Mouse (Mus musculus) limb, embryonic 11.5 days (tissue): ENCODE measurements around the gene Dip2c. TPM values are rescaled to one million over a fixed set of nuclear protein-coding genes. Genes with fewer than 3 reads are reported as not detected.

Experiments used
- ATAC-seq: fragments of 200-750 bp; cut with Nextera tagmentation; 2 replicates; pipeline ENCODE4 v1.8.0; 2017; ENCODE audit warnings: low read depth; ENCODE audit not compliant: insufficient number of reproducible peaks, low FRiP score, low TSS enrichment
- DNase-seq: peaks from one replicate; pipeline ENCODE4 v3.0.0-alpha.2; 2015; ENCODE audit warnings: low spot score
- H3K27ac ChIP-seq: fragments of 300-500 bp; sonication (generic); replicated peaks from 2 replicates; pipeline ENCODE4 v1.5.1; 2014; ENCODE audit warnings: low read depth, mild to moderate bottlenecking, low read length
- H3K27me3 ChIP-seq: fragments of 300-500 bp; sonication (generic); 2 replicates; pipeline ENCODE4 v1.6.1; 2014; ENCODE audit warnings: mild to moderate bottlenecking, low read length, mixed read lengths; ENCODE audit not compliant: control insufficient read depth, insufficient read depth
- H3K36me3 ChIP-seq: fragments of 300-500 bp; sonication (generic); 2 replicates; pipeline ENCODE4 v1.6.1; 2014; ENCODE audit warnings: mild to moderate bottlenecking, low read length, moderate library complexity, mixed read lengths; ENCODE audit not compliant: control insufficient read depth, insufficient read depth
- H3K4me1 ChIP-seq: fragments of 300-500 bp; sonication (generic); 2 replicates; pipeline ENCODE4 v1.6.1; 2014; ENCODE audit warnings: low read length, mixed read lengths; ENCODE audit not compliant: control insufficient read depth, insufficient read depth
- H3K4me2 ChIP-seq: fragments of 300-500 bp; sonication (generic); 2 replicates; pipeline ENCODE4 v1.6.1; 2014; ENCODE audit warnings: low read depth, mild to moderate bottlenecking, moderate library complexity; ENCODE audit not compliant: severe bottlenecking
- H3K4me3 ChIP-seq: fragments of 300-500 bp; sonication (generic); 2 replicates; pipeline ENCODE4 v1.5.1; 2014; ENCODE audit warnings: low read depth, low read length
- H3K9ac ChIP-seq: fragments of 300-500 bp; sonication (generic); 2 replicates; pipeline ENCODE4 v1.6.1; 2014; ENCODE audit warnings: mild to moderate bottlenecking, low read length
- H3K9me3 ChIP-seq: fragments of 300-500 bp; sonication (generic); 2 replicates; pipeline ENCODE4 v1.6.1; 2016; ENCODE audit warnings: low read length; ENCODE audit not compliant: control insufficient read depth
- WGBS: fragments of 180-500 bp; shearing (Covaris S2); extraction: QIAGEN DNeasy Blood & Tissue Kit; methylation state at CpG from one replicate; pipeline ENCODE4 v1.1.7; 2014; 5-methylcytosine and 5-hydroxymethylcytosine counted together
- polyA plus RNA-seq: library from polyadenylated mRNA; unstranded; fragments of >200 nt; fragmentation: Nextera tagmentation; extraction: Ambion mirVana; gene quantifications from 2 replicates; pipeline ENCODE4 v1.2.1, GENCODE M21; 2014

Dip2c gene
- polyA plus RNA-seq, 1 experiment from 2014 or later: 5.5 TPM

GRCm38 (mm10) chr13:9683280-9683679 is 407.0 kb downstream of the Dip2c start:
- H3K4me3 ChIP-seq: no peak overlapping the region
- ATAC-seq (no peak), DNase-seq (no peak)
- no peaks in the 10 kb centered on the region for H3K27me3 ChIP-seq
- 90% methylated on average over 4 of the region's 4 CpGs for WGBS
- H3K27ac ChIP-seq: no peak overlapping the region
- H3K4me1 ChIP-seq: no peaks in the 10 kb centered on the region
- peaks cover 18% of the 10 kb centered on the region for H3K36me3 ChIP-seq
- H3K9me3 ChIP-seq: no peaks in the 10 kb centered on the region
- H3K9ac ChIP-seq: no peak overlapping the region
- no peak overlapping the region for H3K4me2 ChIP-seq

- DNase-seq (no peak), ATAC-seq (no peak)
- Histone ChIP-seq H3K36me3 (peaks cover 25% of the 10 kb centered on the region), H3K4me3 (no peak overlapping the region), H3K4me1 (no peaks in the 10 kb centered on the region), H3K27me3 (no peaks in the 10 kb centered on the region), H3K9me3 (no peaks in the 10 kb centered on the region), H3K9ac (no peak overlapping the region), H3K4me2 (no peak overlapping the region), H3K27ac (no peak overlapping the region)
- whole genome bisulfite sequencing: 98% methylated on average over 11 of the region's 11 CpGs
These were observed 408.0 kb downstream of the Dip2c start for GRCm38 (mm10) chr13:9684153-9684923.

GRCm38 (mm10) chr13:9686261-9686660 is 409.9 kb downstream of the Dip2c start:
- H3K4me1 ChIP-seq: no peaks in the 10 kb centered on the region
- no peak overlapping the region for H3K4me2 ChIP-seq
- H3K9ac ChIP-seq: no peak overlapping the region
- DNase-seq (no peak), ATAC-seq (no peak)
- peaks cover 28% of the 10 kb centered on the region for H3K36me3 ChIP-seq
- 93% methylated on average over 7 of the region's 7 CpGs for WGBS
- no peaks in the 10 kb centered on the region for H3K9me3 ChIP-seq
- no peak overlapping the region for H3K4me3 ChIP-seq
- H3K27me3 ChIP-seq: no peaks in the 10 kb centered on the region
- no peak overlapping the region for H3K27ac ChIP-seq

- Histone ChIP-seq H3K4me3 (no peak overlapping the region), H3K36me3 (peaks cover 28% of the 10 kb centered on the region), H3K9ac (no peak overlapping the region), H3K27me3 (no peaks in the 10 kb centered on the region), H3K4me2 (no peak overlapping the region), H3K27ac (no peak overlapping the region), H3K4me1 (no peaks in the 10 kb centered on the region), H3K9me3 (no peaks in the 10 kb centered on the region)
- 93% methylated on average over 10 of the region's 11 CpGs for WGBS
- ATAC-seq (no peak), DNase-seq (no peak)
These were observed 410.4 kb downstream of the Dip2c start for GRCm38 (mm10) chr13:9686765-9687164.

GRCm38 (mm10) chr13:9689366-9689765 is 413.0 kb downstream of the Dip2c start:
- Histone ChIP-seq H3K4me3 (no peak overlapping the region), H3K9me3 (no peaks in the 10 kb centered on the region), H3K27ac (no peak overlapping the region), H3K9ac (no peak overlapping the region), H3K4me2 (no peak overlapping the region), H3K27me3 (no peaks in the 10 kb centered on the region), H3K4me1 (no peaks in the 10 kb centered on the region), H3K36me3 (peaks cover 21% of the 10 kb centered on the region)
- DNase-seq (no peak), ATAC-seq (no peak)
- WGBS: 93% methylated on average over 16 of the region's 16 CpGs

GRCm38 (mm10) chr13:9692876-9693275 is 416.5 kb downstream of the Dip2c start:
- no peak overlapping the region for H3K27ac ChIP-seq
- WGBS: 91% methylated on average over 3 of the region's 3 CpGs
- peaks cover 13% of the 10 kb centered on the region for H3K36me3 ChIP-seq
- ATAC-seq (no peak), DNase-seq (no peak)
- no peak overlapping the region for H3K9ac ChIP-seq
- H3K4me1 ChIP-seq: no peaks in the 10 kb centered on the region
- H3K4me2 ChIP-seq: no peak overlapping the region
- H3K9me3 ChIP-seq: no peaks in the 10 kb centered on the region
- no peak overlapping the region for H3K4me3 ChIP-seq
- no peaks in the 10 kb centered on the region for H3K27me3 ChIP-seq

- no peaks in the 10 kb centered on the region for H3K9me3 ChIP-seq
- 93% methylated on average over 6 of the region's 6 CpGs for WGBS
- H3K4me3 ChIP-seq: no peak overlapping the region
These were observed 418.3 kb downstream of the Dip2c start for GRCm38 (mm10) chr13:9694651-9695050.

GRCm38 (mm10) chr13:9695403-9695802 is 419.1 kb downstream of the Dip2c start:
- 93% methylated on average over 4 of the region's 4 CpGs for WGBS
- no peaks in the 10 kb centered on the region for H3K27me3 ChIP-seq
- no peak overlapping the region for H3K4me3 ChIP-seq
- H3K36me3 ChIP-seq: peaks cover 6% of the 10 kb centered on the region; the same call in 1 of the 2 replicates
- ATAC-seq (0 out of 2 replicates have a peak, but pooled peaks have one; percentile 9), DNase-seq (no peak)
- no peak overlapping the region for H3K4me2 ChIP-seq
- H3K9me3 ChIP-seq: no peaks in the 10 kb centered on the region; the same call in 1 of the 2 replicates
- no peak overlapping the region for H3K9ac ChIP-seq
- H3K4me1 ChIP-seq: no peaks in the 10 kb centered on the region
- H3K27ac ChIP-seq: no peak overlapping the region

More at GRCm38 (mm10) chr13:9694651-9695050, 418.3 kb downstream of the Dip2c start:
- no peak for DNase-seq
- Histone ChIP-seq H3K4me1 (no peaks in the 10 kb centered on the region), H3K4me2 (no peak overlapping the region), H3K9ac (no peak overlapping the region), H3K27ac (no peak overlapping the region), H3K36me3 (peaks cover 6% of the 10 kb centered on the region; the same call in 1 of the 2 replicates), H3K27me3 (no peaks in the 10 kb centered on the region)
- ATAC-seq: no peak
